ENCODE assay signal across 8 mouse cellular contexts in genomic region chr6:86194941-86195932, GRCm38 (mm10). TPM values are rescaled to one million over a fixed set of nuclear protein-coding genes. Genes with fewer than 3 reads are reported as not detected.
DNase-seq lines count a peak whose midpoint lies in the region; ATAC-seq lines count a peak whose summit lies in the region.

Tgfa (plus strand) TSS chr6:86195223.

- H3K4me3 ChIP-seq in hindbrain, embryonic 15.5 days, result peak within 1 kb of the TSS; percentile 60

- peak within 1 kb of the TSS; percentile 58 for H3K27ac ChIP-seq in hindbrain, embryonic 15.5 days (replicated peaks)

- H3K4me1 ChIP-seq in hindbrain, embryonic 15.5 days (replicated peaks), result peaks cover 30% of the 10 kb centered on the region

- peak within 1 kb of the TSS; percentile 55 for H3K9ac ChIP-seq in hindbrain, embryonic 15.5 days

- peak; percentile 87 for ATAC-seq in hindbrain, embryonic 15.5 days (ENCODE audit: low FRiP score, low read depth)
- ATAC-seq in inflammation-experienced regulatory T-cells, adult 6 months, result no peak

- peak within 1 kb of the TSS; percentile 88 for H3K4me2 ChIP-seq in hindbrain, embryonic 15.5 days

- H3K27me3 ChIP-seq in hindbrain, embryonic 15.5 days, result 0 out of 2 replicates have a peak, but pooled peaks cover 5% of the 10 kb centered on the region

- under 1% methylated on average over 94 of the region's 97 CpGs for WGBS in hindbrain, embryonic 15.5 days

- peak; percentile 65 to 76 for DNase-seq in adrenal gland, adult 18-20 months (ENCODE audit: low spot score in 2 of 2)
- peak; percentile 69 to 75 for DNase-seq in cerebellum, postnatal 10 days
- peak; percentile 43 to 51 for DNase-seq in frontal cortex, postnatal 14 days (ENCODE audit: low spot score in 2 of 2)
- DNase-seq in left cerebral cortex, adult 8-10 months (ENCODE audit: low spot score in 2 of 2), result peak in 1 of 2 experiments; percentile 38
- DNase-seq in lung, postnatal 4 days, result peak; percentile 79 to 84
- DNase-seq in right cerebral cortex, postnatal 14 days, result peak; percentile 61

- no peaks in the 10 kb centered on the region for H3K36me3 ChIP-seq in hindbrain, embryonic 15.5 days

- H3K9me3 ChIP-seq in hindbrain, embryonic 15.5 days, result no peaks in the 10 kb centered on the region

RNA-seq across cellular contexts. Expression of gene Tgfa, which starts in this region (rescaled TPM):
- 10 to 100 TPM in 1 of 2 experiments, 1 to 10 TPM in 1; 5.1 to 14.0 TPM for total RNA-seq in adrenal gland, adult 18-20 months (2021)
- polyA plus RNA-seq in hindbrain, embryonic 15.5 days (2015; fragmentation: Nextera tagmentation; extraction: Ambion mirVana), result 15.3 and 19.1 TPM in 2 replicates
- 10 to 100 TPM; 27.1 to 30.1 (median 29.1) TPM for total RNA-seq in left cerebral cortex, adult 8-10 months (2022)
- under 1 TPM in 1 of 3 experiments, not detected in 2; 0.28 TPM for polyA plus RNA-seq in inflammation-experienced regulatory T-cells, adult 6 months (2017; shearing (Covaris generic))

Comparison
In these comparisons a context has a peak if more than half of its experiments do, and no peak if none do; other contexts are left out.
1. RNA of gene Tgfa (polyA plus RNA-seq): 15.3 to 19.1 TPM in hindbrain, embryonic 15.5 days; 0.28 TPM in inflammation-experienced regulatory T-cells, adult 6 months; every median in the first group is over 10 times any median in the second.